Mouse (Mus musculus) ES-E14 (cell line): ENCODE measurements around the gene Ccdc127. TPM values are rescaled to one million over a fixed set of nuclear protein-coding genes. Genes with fewer than 3 reads are reported as not detected.
A peak's percentile ranks its signal among the peaks of the same experiment; 100 is the strongest.

Experiments used
- DNase-seq: peaks from one replicate; pipeline ENCODE4 v3.0.0-alpha.2; 2013; ENCODE audit warnings: low read depth, low spot score
- H3K27ac ChIP-seq: 2 replicates; pipeline ENCODE4 v1.5.1; 2012; ENCODE audit warnings: low read depth, mild to moderate bottlenecking, low read length, moderate library complexity, mixed read lengths; ENCODE audit not compliant: poor library complexity, insufficient read depth, severe bottlenecking
- H3K36me3 ChIP-seq: 2 replicates; pipeline ENCODE4 v1.6.1; 2012; ENCODE audit warnings: mild to moderate bottlenecking, low read length, moderate library complexity, mixed read lengths; ENCODE audit not compliant: control insufficient read depth, poor library complexity, insufficient read depth, severe bottlenecking
- H3K4me1 ChIP-seq, 2 experiments: fragments of 150-350 bp in 1 of 2; sonication (generic) in 1 of 2; 2 replicates each; pipeline ENCODE4 v1.6.1; 2012; ENCODE audit warnings: low read length in 2 of 2, mild to moderate bottlenecking in 1 of 2, mixed read lengths in 1 of 2; ENCODE audit not compliant: control insufficient read depth in 2 of 2, insufficient read depth in 2 of 2, poor library complexity in 1 of 2
- H3K4me3 ChIP-seq, 2 experiments: fragments of 150-350 bp in 1 of 2; sonication (generic) in 1 of 2; 2 replicates each; pipeline ENCODE4 v1.5.1; 2012; ENCODE audit warnings: low read length in 2 of 2, low read depth in 1 of 2, mild to moderate bottlenecking in 1 of 2, mixed read lengths in 1 of 2; ENCODE audit not compliant: insufficient read depth in 1 of 2, poor library complexity in 1 of 2, severe bottlenecking in 1 of 2
- H3K9ac ChIP-seq: 2 replicates; pipeline ENCODE4 v1.6.1; 2012; ENCODE audit warnings: low read depth, mild to moderate bottlenecking, low read length, mixed read lengths; ENCODE audit not compliant: poor library complexity, insufficient read depth, severe bottlenecking
- H3K9me3 ChIP-seq: fragments of 150-350 bp; sonication (generic); 2 replicates; pipeline ENCODE4 v1.6.1; 2012; ENCODE audit warnings: low read depth, mild to moderate bottlenecking, low read length; ENCODE audit not compliant: control insufficient read depth, insufficient read depth
- CHD2 ChIP-seq: IDR thresholded peaks from 2 replicates; pipeline ENCODE4 v1.6.1; 2014; ENCODE audit warnings: mild to moderate bottlenecking, low read depth, low read length, inconsistent platforms
- HCFC1 ChIP-seq: IDR thresholded peaks from 2 replicates; pipeline ENCODE4 v1.6.1; 2012; ENCODE audit warnings: low read length, inconsistent platforms, borderline replicate concordance; ENCODE audit not compliant: insufficient read depth
- ZC3H11A ChIP-seq: IDR thresholded peaks from 2 replicates; pipeline ENCODE4 v1.6.1; 2012; ENCODE audit warnings: low read depth, mild to moderate bottlenecking, inconsistent platforms, low read length, borderline replicate concordance
- ZNF384 ChIP-seq: IDR thresholded peaks from 2 replicates; pipeline ENCODE4 v1.6.1; 2012; ENCODE audit warnings: low read depth, low read length, inconsistent platforms
- in situ Hi-C, 2 experiments: fragments of 600-800 bp; cut with MboI; formaldehyde crosslinking; loops; one replicate each; pipeline ENCODE4 v1.15.1; 2025; ENCODE audit warnings: low sequenced_read_pairs in 2 of 2, inconsistent platforms in 1 of 2; ENCODE audit not compliant: unreplicated experiment in 2 of 2
- total RNA-seq: library from RNA; depleted of rRNA; stranded (reverse); fragments of 300-350 nt; gene quantifications from 2 replicates; pipeline ENCODE4 v1.2.3, GENCODE M21; 2012; rRNA removed

The Ccdc127 gene
- total RNA-seq, 1 experiment, result 65.9 TPM

- in situ Hi-C loops, result no loop called here
- H3K9ac ChIP-seq, result no peak overlapping the region
- H3K4me1 ChIP-seq, result no peaks in the 10 kb centered on the region; a peak in 1 of 4 replicates
- no peak for TF ChIP-seq ZNF384
- TF ChIP-seq ZC3H11A, result no peak
- no peak for TF ChIP-seq HCFC1
- DNase-seq, result no peak
- H3K36me3 ChIP-seq, result no peaks in the 10 kb centered on the region
- H3K27ac ChIP-seq, result no peak overlapping the region
- H3K4me3 ChIP-seq, result no peak overlapping the region
- no peaks in the 10 kb centered on the region for H3K9me3 ChIP-seq
Observed at GRCm38 (mm10) chr13:74391156-74391555, 41.0 kb downstream of the Ccdc127 start.

- H3K9ac ChIP-seq, result peak within 1 kb of the TSS; percentile 70
- peak within 1 kb of the TSS; percentile 84 for H3K27ac ChIP-seq
- DNase-seq, result peak; percentile 88
- H3K9me3 ChIP-seq, result no peaks in the 10 kb centered on the region
- TF ChIP-seq ZNF384 (0 out of 2 replicates have a peak, but pooled peaks have one; percentile 7), CHD2 (no peak; the same call in 1 of the 2 replicates)
- H3K36me3 ChIP-seq, result no peaks in the 10 kb centered on the region
- H3K4me1 ChIP-seq, result peaks cover 0 to 2% of the 10 kb centered on the region in 2 experiments; a peak in 1 of 4 replicates
- in situ Hi-C loops, result no loop called here
- H3K4me3 ChIP-seq, result peak within 1 kb of the TSS; percentile 57 to 68
Observed at GRCm38 (mm10) chr13:74399298-74399839, 49.3 kb downstream of the Ccdc127 start, which contains the start of gene Ftl1-ps1. TSS of gene Ftl1-ps1 (plus strand) at chr13:74399694.

Other genes with a start within 250 kb of the Ccdc127 start
- 0.05 TPM in 1 of 2 replicates, not detected in the other for gene Slc9a3, start 228.9 kb upstream of the Ccdc127 start, total RNA-seq
- 20.5 and 28.8 TPM in 2 replicates for gene Exoc3, start 141.6 kb upstream of the Ccdc127 start, total RNA-seq
- 0.27 and 0.32 TPM in 2 replicates for gene Ahrr, start 58.0 kb upstream of the Ccdc127 start, total RNA-seq
- gene Pdcd6, start 32.7 kb upstream of the Ccdc127 start, total RNA-seq, result 87.8 and 101 TPM in 2 replicates
- 138 and 156 TPM in 2 replicates for gene Sdha, start within 50 bp of the Ccdc127 start, total RNA-seq
- 0.22 and 0.32 TPM in 2 replicates for gene Lrrc14b, start 13.7 kb downstream of the Ccdc127 start, total RNA-seq
- 3.0 and 4.5 TPM in 2 replicates for gene Zfp72, start 40.5 kb downstream of the Ccdc127 start, total RNA-seq
- gene Ftl1-ps1, start 49.4 kb downstream of the Ccdc127 start, total RNA-seq, result 2,182 and 2,189 TPM in 2 replicates
- gene Zfp825, start 143.7 kb downstream of the Ccdc127 start, total RNA-seq, result 10.1 and 11.6 TPM in 2 replicates